Mouse (Mus musculus) large intestine, adult 2 months (tissue): ENCODE results near the gene E130308A19Rik. TPM values are rescaled to one million over a fixed set of nuclear protein-coding genes. Genes with fewer than 3 reads are reported as not detected.

ENCODE experiments used
- DNase-seq: peaks from one replicate; pipeline ENCODE4 v3.0.0-alpha.2; 2012; ENCODE audit warnings: low read depth, low spot score
- WGBS: fragments of 180-500 bp; shearing (Covaris S2); methylation state at CpG from one replicate; pipeline ENCODE4 v1.1.7; 2018; 5-methylcytosine and 5-hydroxymethylcytosine counted together
- polyA plus RNA-seq: library from polyadenylated mRNA; depleted of rRNA; stranded (reverse); fragments of >200 nt; gene quantifications from 2 replicates; pipeline ENCODE4 v1.2.3, GENCODE M21; 2012; rRNA removed

The E130308A19Rik gene
- 2.7 and 4.7 TPM in 2 replicates for polyA plus RNA-seq

DNA sequence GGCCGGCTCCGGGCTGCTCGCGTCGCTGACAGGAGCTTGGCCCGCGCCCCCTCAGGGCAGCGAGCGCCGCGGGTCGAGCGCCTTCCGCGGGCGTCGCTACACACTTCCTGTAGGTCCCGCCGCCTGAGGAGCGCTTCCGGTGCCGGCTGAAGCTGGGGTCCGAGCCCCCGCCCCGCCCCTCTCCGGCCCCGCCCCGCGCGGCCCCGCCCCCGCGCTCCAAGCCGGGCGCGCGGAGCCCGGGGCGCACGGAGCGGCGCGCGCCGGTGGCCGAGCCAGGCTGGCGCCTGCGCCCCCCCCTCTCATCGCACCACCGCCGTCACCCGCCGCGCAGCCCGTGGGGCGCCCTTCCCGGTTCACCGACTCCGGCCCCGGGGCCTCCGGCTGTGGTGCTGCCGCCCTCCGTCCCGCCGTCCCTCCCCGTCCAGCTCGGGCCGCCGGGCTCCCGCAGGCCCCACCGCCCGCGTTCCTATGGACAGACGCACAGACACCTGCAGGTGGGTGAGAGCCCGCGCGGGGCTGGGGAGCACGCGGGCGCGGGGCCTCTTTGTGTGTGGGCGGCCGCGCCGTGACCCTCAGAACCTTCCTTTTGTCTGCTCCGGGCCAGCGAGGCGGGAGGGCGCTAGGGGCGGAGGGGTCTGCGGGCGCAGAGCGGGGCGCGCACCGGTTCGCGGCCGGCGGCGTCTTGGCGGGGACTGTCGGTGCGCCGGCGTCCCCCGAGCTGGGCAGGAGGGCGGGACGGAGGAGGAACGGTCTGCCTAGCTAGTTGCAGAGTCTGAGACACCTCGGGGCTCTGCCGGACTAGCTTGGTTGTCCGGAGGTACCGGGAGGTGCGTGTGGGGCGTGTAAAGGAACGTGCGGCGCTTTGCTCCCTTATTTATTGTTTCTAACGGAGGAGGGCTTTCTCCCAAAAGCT lies at the start of gene E130308A19Rik:
Gene E130308A19Rik, plus strand, starts transcription at position 214 of the 913 bp plus-strand sequence.
- peak; percentile 11 for DNase-seq

DNA sequence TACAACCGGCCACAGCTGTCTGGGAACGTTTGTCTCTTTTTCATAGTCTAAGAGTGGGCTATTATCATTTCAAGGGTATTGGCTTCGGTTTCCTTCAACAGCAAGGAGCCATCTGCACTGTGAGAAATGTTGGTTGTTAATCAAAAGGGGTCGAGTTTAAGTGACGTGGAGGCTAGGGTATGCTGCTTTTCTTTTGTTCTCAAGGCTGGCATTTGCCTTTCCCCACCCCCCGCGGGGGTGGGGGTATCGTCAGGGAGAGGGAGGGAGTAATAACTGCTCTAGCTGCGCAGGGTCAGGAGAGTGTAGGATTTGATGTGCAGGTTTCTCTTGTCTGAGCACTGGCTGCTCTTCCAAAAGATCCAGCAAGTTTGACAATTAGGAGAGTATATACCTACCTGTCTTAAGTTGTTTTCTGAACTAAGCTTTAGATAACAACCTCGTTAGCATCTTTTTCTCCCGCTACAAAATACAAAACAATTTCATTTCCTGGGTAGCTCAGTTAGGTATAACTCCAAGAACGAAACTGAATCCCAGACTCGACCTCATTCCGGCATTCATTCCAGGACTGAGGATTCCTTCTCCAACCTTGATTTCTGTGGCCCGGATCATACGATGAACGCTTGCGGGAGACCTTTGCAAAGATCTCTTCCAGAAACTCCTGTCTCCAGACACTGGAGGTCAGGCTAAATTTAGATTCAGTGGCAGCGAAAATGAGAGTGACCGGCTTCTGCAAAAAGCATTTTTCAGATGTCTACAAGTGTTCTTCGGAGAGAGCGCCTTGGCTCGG lies 45.3 kb upstream of the E130308A19Rik start:
- 1% methylated on average over 23 of the region's 23 CpGs for WGBS
- DNase-seq, result no peak

More for the DNA sequence above, at the start of gene E130308A19Rik:
- under 1% methylated on average over 116 of the region's 120 CpGs for WGBS

DNA sequence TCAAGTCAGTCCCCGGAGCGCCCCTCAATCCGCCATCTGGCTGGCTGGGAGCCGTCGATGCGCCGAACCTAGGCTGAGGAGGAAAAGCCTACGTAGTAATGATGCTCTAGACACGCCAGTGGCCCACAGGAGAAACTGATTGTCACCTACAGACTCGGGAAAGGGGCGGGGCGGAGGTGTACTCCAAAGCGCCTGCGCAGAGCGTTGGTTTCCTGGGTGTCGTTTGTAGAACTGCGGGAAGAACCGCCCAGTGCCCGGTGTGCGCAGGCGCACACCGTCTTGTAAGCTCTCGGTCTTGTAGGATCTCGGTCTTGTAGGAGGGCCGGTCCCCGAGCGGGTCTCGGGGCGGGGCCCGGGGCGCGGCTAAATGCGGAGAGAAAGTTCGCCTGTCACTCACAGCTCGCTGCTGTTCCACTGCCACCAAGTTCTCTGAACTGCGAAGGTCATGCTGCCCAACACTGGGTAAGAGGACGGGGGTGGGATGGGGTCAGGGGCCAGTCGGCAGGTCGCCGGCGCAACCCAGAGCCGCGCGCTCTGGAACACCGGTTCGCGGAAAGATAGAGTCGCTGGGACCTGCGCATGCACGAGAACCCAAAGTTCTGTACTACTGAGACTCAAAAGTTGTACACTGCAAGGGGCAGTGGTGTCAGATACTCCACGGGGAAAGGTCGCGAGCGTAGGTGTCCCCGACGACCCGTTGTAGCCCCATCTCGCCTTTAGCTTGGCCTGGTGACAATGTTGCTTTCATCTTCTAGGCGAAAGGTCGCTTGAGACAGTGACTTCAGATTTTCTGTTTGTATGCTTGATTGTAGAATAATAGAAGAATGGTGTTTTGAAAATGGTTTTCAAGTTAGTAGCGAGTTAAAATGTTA lies 44.5 kb upstream of the E130308A19Rik start, which contains the start of gene Hsdl2:
Gene Hsdl2, plus strand, starts transcription at position 250 of the 872 bp plus-strand sequence.
- peak; percentile 100 for DNase-seq
- under 1% methylated on average over 61 of the region's 61 CpGs for WGBS

DNA sequence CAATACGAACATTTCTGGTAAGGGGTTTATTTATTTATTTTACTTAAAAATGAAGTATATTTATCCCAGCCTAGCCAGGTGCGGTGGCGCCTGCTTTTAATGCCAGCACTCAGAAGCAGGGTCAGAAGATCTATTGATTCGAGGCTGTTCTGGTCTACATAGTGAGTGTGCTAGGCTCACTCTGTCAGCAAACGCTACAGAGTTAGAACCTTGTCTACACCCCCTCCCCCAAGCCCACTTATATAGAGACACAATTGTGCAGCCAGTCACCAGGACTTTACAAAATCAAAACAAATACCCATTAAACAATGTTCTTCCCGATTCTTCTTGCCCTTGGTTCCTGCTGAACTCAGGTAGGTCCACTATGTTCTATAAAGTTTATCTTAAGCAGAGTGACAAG lies 43.8 kb upstream of the E130308A19Rik start:
- DNase-seq, result no peak
- 21% methylated on average over 6 of the region's 6 CpGs for WGBS

DNA sequence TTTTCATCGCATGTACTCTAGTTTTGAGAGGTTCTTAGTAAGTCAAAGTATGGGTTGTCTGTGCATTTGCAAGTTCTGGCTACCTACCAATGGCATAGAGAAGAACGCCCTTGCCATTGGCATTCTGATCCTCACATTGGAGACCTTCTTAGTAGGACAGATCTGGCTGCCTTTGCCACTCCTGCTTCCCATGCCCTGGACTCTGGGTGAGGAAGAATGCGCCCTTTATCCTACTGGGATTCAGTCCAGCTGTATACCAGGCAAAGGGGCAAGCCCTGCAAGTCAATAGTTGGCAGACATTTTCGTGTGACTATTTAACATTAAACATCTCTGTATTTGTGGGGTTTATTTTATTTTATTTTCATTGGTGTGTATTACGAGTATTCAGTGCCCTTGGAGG lies 40.9 kb upstream of the E130308A19Rik start:
- DNase-seq, result no peak
- WGBS, result 43% methylated on average over 5 of the region's 5 CpGs

DNA sequence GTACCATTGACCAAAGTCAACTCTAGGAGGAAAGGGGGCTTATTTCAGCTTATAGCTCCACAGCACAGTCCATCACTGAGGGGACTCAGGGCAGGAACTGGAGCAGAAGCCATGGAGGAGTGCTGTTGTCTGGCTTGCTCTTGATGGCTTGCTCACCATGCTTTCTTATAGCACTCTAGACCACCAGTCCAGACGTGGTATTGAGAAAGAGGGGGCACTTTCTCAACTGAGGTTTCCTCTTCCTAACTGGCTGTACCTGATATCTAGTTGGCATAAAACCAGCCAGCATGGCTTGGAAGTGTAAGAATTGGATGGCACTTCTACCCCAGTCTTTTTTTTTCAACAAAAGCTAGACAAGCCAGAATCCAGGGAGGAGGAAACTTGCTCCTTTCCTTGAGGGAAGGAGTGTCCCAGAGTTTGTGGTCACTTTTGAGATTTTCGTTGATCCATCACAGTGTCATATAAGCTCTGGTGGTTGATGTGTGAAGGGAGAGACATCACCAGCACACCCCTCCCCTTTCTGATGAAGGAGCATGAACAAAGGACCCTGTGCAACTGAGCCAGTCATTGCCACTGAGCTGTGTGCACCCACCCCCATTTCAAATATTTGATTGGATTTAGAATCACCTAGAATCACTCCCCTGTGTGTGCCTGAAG lies 38.7 kb upstream of the E130308A19Rik start:
- WGBS, result 78% methylated on average over 2 of the region's 2 CpGs

DNA sequence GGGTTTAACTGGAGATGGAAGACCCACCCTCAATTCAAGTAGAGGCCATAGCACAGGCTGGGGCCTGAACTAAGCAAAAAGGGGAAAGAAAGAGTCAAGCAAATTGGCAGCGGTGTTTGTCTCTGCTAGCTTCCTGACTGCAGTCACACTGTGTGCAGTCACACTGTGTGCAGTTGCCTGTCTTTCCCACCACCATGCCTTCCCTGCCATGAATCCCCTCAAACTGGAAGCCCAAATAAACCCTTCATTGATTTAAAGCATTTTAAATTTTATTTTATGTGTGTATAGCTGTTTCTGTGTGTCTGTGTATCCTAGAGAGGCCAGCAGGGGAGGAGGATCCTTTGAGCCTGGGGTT lies 38.2 kb upstream of the E130308A19Rik start:
- DNase-seq, result no peak
- 97% methylated on average over 1 of the region's 1 CpGs for WGBS

More for the DNA sequence above, 38.7 kb upstream of the E130308A19Rik start:
- DNase-seq, result no peak

DNA sequence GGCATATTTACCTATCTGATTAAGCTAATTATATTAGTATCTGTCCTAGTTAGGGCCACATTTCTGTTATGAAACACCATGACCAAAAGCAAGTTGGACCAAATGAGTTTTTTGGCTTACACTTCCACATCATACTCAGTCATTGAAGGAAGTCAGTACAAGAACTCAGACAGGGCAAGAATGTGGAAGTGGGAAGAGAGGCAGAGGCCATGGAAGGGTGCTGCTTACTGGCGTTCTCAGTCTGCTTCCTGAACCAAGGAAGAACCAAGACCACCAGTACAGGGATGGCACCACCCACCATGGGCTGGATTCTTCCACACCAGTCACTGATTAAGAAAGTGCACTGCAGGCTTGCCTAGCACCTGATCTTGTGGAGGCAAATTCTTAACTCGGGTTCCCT lies 31.4 kb upstream of the E130308A19Rik start:
- DNase-seq, result no peak
- WGBS, result 77% methylated on average over 2 of the region's 2 CpGs

DNA sequence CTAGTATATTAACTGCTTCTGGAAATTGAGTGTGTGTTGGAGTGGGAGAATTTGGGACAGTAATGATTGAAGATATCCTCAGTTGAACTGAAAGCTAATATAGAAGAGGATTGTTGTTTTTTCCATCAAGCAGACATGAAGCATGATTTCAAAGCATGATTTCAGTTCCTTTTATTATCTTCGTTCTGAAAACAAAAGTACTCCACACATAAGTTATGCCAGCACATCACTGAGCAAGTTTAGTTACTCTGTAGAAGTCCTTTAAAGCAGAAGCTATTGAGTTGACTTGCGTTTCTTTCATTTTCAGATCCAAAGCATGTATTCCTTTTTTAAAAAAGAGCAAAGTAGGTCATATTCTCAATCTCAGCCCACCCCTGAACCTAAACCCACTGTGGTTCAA lies 29.5 kb upstream of the E130308A19Rik start:
- WGBS, result 73% methylated on average over 2 of the region's 2 CpGs
- DNase-seq, result no peak

DNA sequence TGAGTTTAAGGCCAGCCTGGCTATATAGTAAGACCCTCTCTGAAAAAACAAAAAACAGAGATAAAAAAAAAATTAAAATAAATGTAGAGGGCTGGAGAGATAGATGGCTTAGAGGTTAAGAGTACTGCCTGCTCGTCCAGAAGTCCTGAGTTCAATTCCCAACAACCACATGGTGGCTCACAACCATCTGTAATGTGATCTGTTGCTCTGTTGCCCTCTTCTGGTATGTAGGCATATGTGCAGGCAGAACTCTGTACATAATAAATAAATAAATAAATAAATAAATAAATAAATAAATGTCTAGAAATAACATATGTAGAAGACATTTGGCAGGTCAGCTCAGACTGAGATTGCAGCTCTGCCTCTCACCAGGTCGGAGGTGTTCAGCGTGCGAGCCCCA lies 23.3 kb upstream of the E130308A19Rik start:
- no peak for DNase-seq
- 94% methylated on average over 4 of the region's 4 CpGs for WGBS

DNA sequence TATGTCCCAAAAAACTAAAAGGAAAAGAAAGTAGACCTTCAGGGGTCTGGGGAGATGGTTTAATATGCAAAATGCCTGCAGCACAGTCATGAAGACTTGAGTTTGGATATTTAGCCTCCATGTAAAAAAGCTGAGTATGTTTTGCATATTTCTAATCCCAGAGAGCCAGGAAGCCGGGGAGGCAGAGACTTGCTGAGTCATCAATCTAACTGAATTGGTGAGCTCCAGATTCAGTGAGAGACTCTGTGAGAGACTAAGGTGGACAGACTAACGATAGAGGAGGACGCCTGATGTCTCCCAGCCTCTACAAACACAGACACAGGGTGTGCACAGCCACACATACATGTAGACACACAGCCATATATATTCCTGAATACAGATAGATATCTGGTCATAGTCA lies 21.1 kb upstream of the E130308A19Rik start:
- 82% methylated on average over 3 of the region's 3 CpGs for WGBS

DNA sequence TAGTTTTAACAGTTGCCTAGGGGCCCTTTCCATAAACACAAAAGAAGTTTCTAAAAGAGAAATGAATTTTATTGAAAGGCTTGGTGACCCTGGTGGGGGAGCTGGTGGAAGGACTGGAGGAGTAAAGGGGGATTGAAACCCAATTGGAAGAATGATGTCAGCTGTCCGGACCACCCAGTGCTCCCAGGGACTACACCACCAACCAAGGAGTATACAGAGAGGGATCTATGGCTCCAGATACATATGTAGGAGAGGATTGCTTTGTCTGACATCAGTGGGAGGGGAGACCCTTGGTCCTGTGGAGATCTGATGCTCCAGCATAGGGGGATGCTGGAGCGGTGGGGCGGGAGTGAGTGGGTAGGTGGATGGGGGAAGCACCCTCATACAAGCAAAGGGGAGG lies 20.5 kb upstream of the E130308A19Rik start:
- WGBS, result 95% methylated on average over 3 of the region's 3 CpGs

More for the DNA sequence above, 21.1 kb upstream of the E130308A19Rik start:
- no peak for DNase-seq

DNA sequence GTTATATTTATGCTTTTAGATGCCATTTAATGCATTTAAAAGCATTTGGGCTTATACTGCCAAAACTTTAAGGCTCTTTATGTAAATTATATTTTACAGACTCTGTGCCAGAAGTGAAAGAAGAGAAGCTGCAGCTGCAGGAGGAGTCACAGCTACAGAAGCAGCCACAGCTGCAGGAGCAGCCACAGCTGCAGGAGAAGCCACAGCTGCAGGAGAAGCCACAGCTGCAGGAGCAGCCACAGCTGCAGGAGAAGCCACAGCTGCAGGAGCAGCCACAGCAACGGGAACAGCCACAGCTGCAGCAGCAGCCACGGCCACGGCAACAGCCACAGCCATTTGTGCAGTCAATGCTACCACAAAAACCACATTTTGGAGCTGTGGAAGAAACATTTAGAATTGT lies 15.6 kb upstream of the E130308A19Rik start:
- DNase-seq, result no peak
- 65% methylated on average over 3 of the region's 3 CpGs for WGBS

More for the DNA sequence above, 20.5 kb upstream of the E130308A19Rik start:
- no peak for DNase-seq

DNA sequence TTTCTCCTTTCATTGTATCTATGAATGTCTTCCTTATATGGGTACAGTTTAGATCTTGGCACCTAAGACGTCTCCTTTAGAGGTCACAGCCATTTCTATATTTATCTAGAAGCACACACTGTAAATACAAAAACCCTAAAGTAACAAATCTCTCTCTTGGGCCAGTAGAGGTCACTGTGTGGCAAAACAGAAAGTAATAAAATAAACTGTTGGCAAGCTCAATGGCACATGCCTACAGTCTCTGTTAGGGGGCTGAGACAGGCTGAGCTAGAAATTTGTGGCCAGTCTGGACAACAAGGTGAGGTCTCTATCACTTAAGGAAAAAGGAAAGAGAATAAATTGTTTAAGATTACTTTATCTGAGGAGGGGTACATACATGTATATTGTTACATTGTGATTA lies 11.0 kb upstream of the E130308A19Rik start:
- WGBS, result 3% methylated on average over 1 of the region's 1 CpGs
- DNase-seq, result peak; percentile 31

DNA sequence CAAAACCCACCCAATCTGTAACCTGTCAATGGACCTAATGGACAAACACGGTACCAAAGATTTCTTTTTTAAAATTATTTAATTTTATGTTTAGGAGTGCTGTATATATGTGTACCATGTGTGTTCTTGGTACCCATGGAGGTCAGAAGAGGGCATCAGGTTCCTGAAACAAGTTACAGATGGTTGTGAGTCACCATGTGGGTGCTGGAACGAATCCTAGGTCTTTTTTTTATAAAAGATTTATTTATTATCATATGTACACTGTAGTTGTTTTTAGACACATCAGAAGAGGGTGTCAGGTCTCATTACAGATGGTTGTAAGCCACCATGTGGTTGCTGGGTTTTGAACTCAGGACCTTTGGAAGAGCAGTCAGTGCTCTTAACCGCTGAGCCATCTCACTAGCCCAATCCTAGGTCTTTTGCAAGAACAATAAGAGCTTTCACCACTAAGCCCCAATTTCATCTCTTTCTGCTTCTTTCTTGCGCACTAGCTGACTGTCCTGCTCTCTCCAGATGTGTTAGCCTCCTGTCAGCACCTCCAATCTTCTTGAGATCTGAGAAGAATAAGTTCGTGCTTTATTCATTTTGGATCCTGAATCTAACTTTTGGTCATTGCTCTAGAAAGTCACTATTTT lies 6.3 kb upstream of the E130308A19Rik start:
- DNase-seq, result no peak
- WGBS, result 92% methylated on average over 5 of the region's 5 CpGs

DNA sequence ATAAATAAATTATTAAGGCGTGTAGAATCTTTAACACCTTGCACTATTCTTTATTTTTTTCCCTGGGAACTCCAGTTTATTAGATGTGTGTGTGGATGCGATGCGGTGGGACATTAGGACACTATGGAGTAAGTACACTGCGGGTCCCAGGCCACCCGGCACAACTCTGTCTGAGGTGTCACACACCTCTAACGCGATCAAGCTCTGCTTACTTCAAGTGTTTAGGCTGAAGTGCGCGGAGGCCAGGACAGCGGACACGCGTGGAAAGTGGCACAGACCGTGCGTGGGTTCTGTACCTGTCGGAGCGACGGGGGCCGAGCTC lies 374 bp upstream of the E130308A19Rik start:
- no peak for DNase-seq
- WGBS, result 2% methylated on average over 18 of the region's 18 CpGs

DNA sequence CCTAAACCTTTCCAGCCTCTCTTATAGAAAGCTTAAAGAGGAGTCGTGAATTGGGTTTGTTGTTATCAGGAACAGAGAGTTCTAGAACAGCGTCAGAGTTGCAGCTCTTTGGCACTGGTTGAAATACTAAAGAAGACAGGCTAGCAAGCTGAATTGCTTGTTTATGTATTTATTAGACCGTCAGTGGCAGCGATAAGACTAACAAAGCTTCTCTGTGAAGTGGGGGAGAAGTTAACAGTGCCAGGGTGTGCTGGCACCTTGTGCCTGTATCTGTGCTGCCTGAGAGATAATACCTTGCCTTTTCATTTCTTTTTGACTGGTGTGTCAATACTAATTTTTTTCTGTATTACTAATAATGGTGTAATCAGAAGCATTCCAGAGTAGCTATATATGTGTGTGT lies 2.2 kb downstream of the E130308A19Rik start:
- WGBS, result 54% methylated on average over 4 of the region's 4 CpGs
- DNase-seq, result no peak

DNA sequence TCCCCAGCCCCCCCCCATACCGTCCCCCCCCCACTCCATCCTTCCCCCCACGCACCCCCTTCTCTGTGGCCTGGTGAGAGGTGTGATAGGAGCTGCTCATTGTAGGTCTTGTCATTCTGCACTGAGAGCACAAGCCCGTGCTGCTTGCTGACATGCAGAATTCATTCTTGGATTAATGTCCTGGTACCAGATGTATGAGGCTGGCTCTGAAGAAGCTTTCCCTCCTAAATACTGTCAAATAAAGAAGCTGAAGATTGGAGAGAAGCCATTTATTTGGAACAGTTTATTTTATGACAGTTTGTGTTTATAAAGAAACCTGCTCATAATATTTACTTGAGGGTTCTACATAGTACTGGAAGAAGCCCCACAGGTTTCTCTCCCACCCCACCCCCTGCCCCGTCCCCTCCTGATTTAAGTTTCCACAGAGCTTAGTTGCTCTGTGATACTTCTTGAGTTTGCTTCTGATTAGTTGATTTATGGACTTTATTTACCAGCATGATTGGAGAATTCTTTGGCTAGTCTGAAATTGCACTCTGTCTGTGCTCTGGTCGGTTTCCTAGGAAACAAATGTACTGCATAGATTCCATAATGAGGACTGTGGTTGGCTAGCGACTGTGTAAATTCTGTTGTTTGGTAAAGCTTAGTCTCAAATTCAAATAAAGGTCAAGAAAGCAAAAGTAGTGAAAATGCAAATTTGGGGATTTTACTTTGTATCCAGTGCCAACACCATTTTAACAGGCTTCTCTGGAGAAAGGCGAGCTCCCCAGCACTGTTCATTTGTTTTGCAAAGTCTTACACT lies 3.3 kb downstream of the E130308A19Rik start:
- no peak for DNase-seq
- WGBS, result 54% methylated on average over 7 of the region's 7 CpGs
